In the genomic region with DNA sequence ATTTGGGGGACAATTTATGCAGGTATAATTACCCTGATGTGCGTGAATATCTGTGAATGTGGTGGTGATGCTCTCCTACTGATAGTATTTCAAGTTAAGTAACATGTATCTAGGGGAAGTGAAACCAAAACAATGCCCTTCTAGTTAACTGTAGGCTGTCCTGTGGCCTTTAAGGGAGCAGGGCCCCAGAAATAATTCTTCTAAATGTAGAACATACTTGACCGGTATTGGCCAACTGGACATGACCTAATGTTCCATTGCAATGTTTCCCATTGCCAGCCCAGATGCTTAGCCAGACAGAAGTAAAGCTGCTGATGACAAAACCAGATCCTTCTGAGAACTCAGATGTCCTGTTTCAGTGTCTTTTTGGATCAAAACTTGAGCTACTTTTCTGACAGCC, we compare ENCODE assay signal across 11 mouse cellular contexts. TPM values are rescaled to one million over a fixed set of nuclear protein-coding genes. Genes with fewer than 3 reads are reported as not detected.
DNase-seq lines count a peak whose midpoint lies in the region; ATAC-seq and TF ChIP-seq lines count a peak whose summit lies in the region.
"Had no signal": no experiment of that assay in that cellular context is flagged by ENCODE, and none has a peak within 500 bp of the region (broad histone marks: within the 10 kb centered on the region; RNA-seq: fewer than 3 reads in every experiment).

No protein-coding gene starts in this region.

- ATAC-seq in monocyte, adult 5-6 weeks (replicated peaks; ENCODE audit: insufficient number of reproducible peaks, low FRiP score, low TSS enrichment, poor library complexity, severe bottlenecking) = peak; percentile 90
- ATAC-seq: midbrain, embryonic 13.5 days had no signal

- peaks cover 3% of the 10 kb centered on the region; the same call in 1 of the 2 replicates for H3K4me1 ChIP-seq in brown adipose tissue, adult 24 weeks (ENCODE audit: control insufficient read depth, insufficient read depth, insufficient read length, low read length)
- H3K4me1 ChIP-seq: midbrain, embryonic 13.5 days had no signal

- intact Hi-C loops in gastrocnemius, adult 2 months (cut with DNase I) = no loop called here
- intact Hi-C loops in gastrocnemius, postnatal 36 days (cut with DNase I) = no loop called here

- peak overlapping the region; percentile 61 for H3K27ac ChIP-seq in gastrocnemius, adult 2 months
- H3K27ac ChIP-seq in brown adipose tissue, adult 24 weeks (replicated peaks; ENCODE audit: low read depth, low read length) = peak overlapping the region; percentile 66
- H3K27ac ChIP-seq: heart, embryonic 13.5 days; midbrain, embryonic 13.5 days had no signal

- no peak overlapping the region for H3K4me3 ChIP-seq in gastrocnemius, adult 2 months
- H3K4me3 ChIP-seq in brown adipose tissue, adult 24 weeks (ENCODE audit: insufficient read depth, low read depth, low read length) = no peak overlapping the region
- H3K4me3 ChIP-seq: heart, embryonic 13.5 days; midbrain, embryonic 13.5 days had no signal

- DNase-seq in gastrocnemius, adult 2 months = peak; percentile 47
- no peak for DNase-seq in gastrocnemius, postnatal 36 days
- DNase-seq in layer of hippocampus, adult 9-11 months = peak; percentile 60
- no peak for DNase-seq in layer of hippocampus, postnatal 14 days (ENCODE audit: low spot score in 2 of 2)
- DNase-seq in urinary bladder, adult 2 months (ENCODE audit: low spot score) = no peak
- DNase-seq in right cerebral cortex, adult 18-20 months = no peak
- DNase-seq: thymus, postnatal 14 days had no signal

- TF ChIP-seq CTCF in gastrocnemius, adult 2 months (IDR thresholded peaks at IDR 0.05) = no peak

RNA-seq across cellular contexts. Expression of gene Gsap, which starts 54.9 kb away (rescaled TPM):
- 1 to 10 TPM in 1 of 2 experiments, under 1 TPM in 1; 0.94 to 1.1 TPM for total RNA-seq in gastrocnemius, adult 2 months (2021)
- 1 to 10 TPM; 1.3 to 1.4 TPM for total RNA-seq in gastrocnemius, postnatal 36 days (2021)
- total RNA-seq in layer of hippocampus, postnatal 14 days (2021) = 1 to 10 TPM; 8.5 to 8.9 TPM
- polyA plus RNA-seq in brown adipose tissue, adult 24 weeks (2012; ENCODE audit: insufficient read depth, insufficient read length, missing spikeins) = 0.92 and 1.1 TPM in 2 replicates
- total RNA-seq in monocyte, adult 5-6 weeks (2017) = 194 to 271 TPM (median 196 TPM) in 3 replicates
- 3.4 and 3.7 TPM in 2 replicates for polyA plus RNA-seq in urinary bladder, adult 2 months (2012; rRNA removed)

Comparison
In these comparisons a context has a peak if more than half of its experiments do, and no peak if none do; other contexts are left out.
1. DNase-seq: peak in gastrocnemius, adult 2 months (single experiment) and layer of hippocampus, adult 9-11 months (single experiment); none in gastrocnemius, postnatal 36 days (0 of 2), layer of hippocampus, postnatal 14 days (0 of 2), urinary bladder, adult 2 months (single experiment) and right cerebral cortex, adult 18-20 months (single experiment).
2. RNA of gene Gsap, which starts 54.9 kb away (total RNA-seq): 194 to 271 TPM in monocyte, adult 5-6 weeks; 8.5 to 8.9 TPM in layer of hippocampus, postnatal 14 days, 1.3 to 1.4 TPM in gastrocnemius, postnatal 36 days and 0.94 to 1.1 TPM in gastrocnemius, adult 2 months; every median in the first group is over 10 times any median in the second.